Mouse (Mus musculus) heart, postnatal 14 days (tissue): ENCODE results near the gene Ypel2. TPM values are rescaled to one million over a fixed set of nuclear protein-coding genes. Genes with fewer than 3 reads are reported as not detected.

Source experiments
- DNase-seq, 2 experiments: peaks; one replicate each; pipeline ENCODE4 v3.0.0; 2021 to 2022
- intact Hi-C: fragments of 180-260 bp; cut with DNase I; formaldehyde crosslinking; loops from one replicate; pipeline ENCODE4 v1.15.1; 2025
- total RNA-seq, 2 experiments: library from RNA; stranded (reverse); gene quantifications; 2 replicates each; pipeline ENCODE4 v1.2.3; 2021

Gene Ypel2
- total RNA-seq, 2 experiments from 2014 or later, result 24.7 to 24.8 TPM

DNA sequence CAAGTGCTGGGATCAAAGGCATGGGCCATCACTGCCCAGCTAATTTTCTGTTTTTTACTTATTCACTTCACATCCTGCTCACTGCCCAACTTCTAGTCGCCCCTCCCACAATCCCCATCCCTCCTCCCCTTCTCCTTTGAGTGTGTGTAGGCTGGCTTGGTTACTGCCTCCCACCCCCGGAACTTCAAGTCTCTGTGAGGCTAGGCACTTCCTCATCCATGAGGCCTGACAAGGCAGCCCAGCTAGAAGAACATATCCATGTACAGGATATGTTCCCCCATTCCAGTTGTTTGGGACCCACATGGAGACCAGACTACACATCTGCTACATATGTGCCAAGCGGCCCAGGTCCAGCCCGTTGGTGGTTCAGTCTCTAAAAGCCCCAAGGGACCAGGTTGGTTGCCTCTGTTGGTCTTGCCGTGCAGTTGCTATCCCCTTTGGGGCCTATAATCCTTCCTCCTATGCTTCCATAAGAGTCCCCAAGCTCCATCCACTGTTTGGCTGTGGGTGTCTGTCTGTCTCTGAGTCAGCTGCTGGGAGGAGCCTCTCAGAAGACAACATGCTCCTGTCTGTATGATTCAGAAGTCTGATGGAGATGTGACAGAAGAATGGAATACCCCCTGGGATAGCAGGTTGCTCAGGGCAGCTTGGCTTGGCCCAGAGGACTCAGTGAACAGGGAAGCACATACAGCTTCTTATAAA, 85.5 kb downstream of the Ypel2 start:
- intact Hi-C loops, result no loop called here
- no peak for DNase-seq

- intact Hi-C loops, result no loop called here
- DNase-seq, result no peak
Measured at GRCm38 (mm10) chr11:86906767-86907662, 86.5 kb downstream of the Ypel2 start.

- intact Hi-C loops, result no loop called here
Measured at GRCm38 (mm10) chr11:86906257-86906656, 87.2 kb downstream of the Ypel2 start.

GRCm38 (mm10) chr11:86905261-86905660, 88.2 kb downstream of the Ypel2 start:
- DNase-seq, result no peak
- intact Hi-C loops, result no loop called here

More at GRCm38 (mm10) chr11:86906257-86906656, 87.2 kb downstream of the Ypel2 start:
- DNase-seq, result no peak

- intact Hi-C loops, result no loop called here
- DNase-seq, result no peak
Measured at GRCm38 (mm10) chr11:86904706-86905105, 88.8 kb downstream of the Ypel2 start.

DNA sequence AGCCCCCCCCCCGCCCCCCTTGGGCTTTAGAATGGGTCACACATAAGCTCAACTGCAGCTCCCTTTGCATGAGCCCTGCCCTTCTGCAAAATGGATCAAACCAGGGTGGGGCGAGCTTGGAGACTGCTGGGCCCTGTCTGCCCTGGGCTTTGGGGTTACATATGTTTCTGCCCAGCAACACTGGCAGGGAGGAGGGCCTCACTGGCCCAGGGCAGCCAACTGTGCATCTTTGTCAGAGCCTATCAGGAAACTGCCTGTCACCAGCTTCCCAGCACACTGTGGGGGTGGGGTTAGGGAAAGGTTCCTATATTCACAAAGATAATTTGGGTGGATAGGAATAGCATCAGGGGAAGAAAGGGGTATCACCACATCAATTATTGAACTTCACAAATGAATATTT, 95.1 kb downstream of the Ypel2 start:
- DNase-seq, result no peak
- intact Hi-C loops, result loop anchor here (10.0 kb wide), 1 partner anchor 96 kb away; the partner anchor contains the start of gene Ypel2

DNA sequence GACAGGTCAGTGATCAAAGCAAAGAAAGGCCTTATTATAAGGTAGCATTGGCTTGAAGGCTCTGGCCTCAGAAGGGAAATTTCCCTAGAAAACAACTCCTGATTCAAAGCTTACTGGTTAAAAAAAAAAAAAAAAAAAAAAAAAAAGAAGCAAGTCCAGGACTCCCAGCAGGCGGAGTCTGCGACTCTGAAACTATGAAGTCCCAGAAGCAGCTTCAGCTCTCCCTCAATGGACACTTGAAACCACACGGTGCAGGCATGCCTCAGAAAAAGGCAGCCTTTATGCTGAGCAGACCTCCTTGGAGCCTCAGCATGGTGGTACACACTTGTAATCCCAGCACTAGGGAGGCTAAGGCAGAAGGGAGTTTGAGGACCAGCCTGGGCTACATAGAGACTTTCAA, 97.9 kb downstream of the Ypel2 start:
- peak in 1 of 2 experiments; percentile 22 for DNase-seq
- intact Hi-C loops, result loop anchor here (10.0 kb wide), 1 partner anchor 99 kb away; the partner anchor contains the start of gene Ypel2

DNA sequence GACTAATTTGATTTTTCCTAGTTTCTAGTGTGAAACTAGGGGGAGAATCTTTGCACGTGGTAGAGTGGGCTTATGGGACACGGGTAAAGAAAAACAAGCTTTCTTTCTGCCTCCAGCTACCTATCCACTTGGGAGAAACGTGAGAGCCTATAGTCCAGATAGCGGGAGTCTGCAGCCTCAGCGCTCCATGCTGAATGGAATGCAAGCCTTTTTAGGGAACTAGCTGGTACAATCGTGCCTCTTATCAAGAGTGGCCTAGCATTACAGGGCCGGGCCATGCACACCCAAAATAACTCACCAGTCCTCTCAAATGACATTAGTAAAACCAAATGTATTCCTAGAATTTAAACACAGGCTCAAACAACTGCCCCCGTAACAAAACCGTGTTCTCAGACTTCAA, 98.4 kb downstream of the Ypel2 start:
- intact Hi-C loops, result loop anchor here (10.0 kb wide), 1 partner anchor 100 kb away; the partner anchor contains the start of gene Ypel2
- peak in 1 of 2 experiments; percentile 29 for DNase-seq

DNA sequence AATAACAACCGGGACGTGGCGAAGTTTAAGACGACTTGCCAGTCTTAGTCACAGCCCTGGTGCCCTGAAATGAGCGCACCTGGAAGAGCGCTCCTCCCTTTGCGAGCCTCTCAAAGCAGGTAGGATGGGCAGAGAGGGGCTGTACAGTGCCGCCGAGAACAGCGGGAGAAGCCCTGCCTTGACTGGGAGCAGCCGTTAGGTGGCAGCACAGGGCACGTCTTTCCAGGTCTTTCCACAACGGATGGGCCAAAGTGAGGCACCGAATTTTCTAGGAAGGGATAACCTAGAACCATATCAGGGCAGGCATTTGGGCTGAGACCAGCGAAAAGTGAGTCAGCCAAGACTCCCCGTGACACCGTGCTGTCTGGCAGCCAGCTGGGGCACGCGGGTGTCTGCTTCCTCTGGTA, 99.3 kb downstream of the Ypel2 start:
- intact Hi-C loops, result loop anchor here (10.0 kb wide), 1 partner anchor 101 kb away; the partner anchor contains the start of gene Ypel2
- DNase-seq, result peak; percentile 88 to 92

DNA sequence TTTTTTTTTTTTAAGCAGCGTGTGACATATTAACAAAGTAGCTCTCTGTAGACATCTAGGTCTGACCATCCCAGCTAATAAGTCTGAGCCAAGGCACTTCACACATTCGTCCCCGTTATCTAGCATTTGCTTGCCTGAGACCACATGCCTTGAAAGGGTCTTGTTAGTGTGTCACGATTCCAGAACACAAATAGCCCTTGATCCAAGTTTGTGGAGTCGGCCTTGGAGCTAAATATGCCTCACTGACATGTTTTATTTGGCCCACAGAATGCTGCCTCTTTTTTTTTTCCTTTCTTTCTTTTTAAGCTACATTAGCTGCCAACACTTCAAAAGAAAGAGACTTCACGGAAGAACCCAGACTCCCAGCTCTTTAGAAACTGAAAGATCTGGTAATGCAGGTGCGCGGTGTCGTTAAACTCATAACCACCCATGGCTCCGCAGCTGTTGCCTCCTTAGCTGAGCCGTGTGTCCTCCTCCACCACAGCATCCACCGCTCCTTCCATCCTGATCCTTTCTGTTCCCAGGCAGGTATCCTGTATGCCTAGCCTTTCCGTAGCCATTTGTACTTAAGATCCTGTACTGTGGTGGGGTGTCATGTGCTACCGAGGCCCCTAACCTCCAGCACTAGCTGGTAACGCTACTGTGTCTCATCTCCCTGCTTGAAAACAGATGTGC, 100.4 kb downstream of the Ypel2 start:
- no peak for DNase-seq

More for the DNA sequence above, 100.4 kb downstream of the Ypel2 start:
- intact Hi-C loops, result loop anchor here (10.0 kb wide), 1 partner anchor 102 kb away; the partner anchor contains the start of gene Ypel2

Other genes with a start within 250 kb of the Ypel2 start
- gene Cltc, start 236.1 kb downstream of the Ypel2 start, total RNA-seq, result 100 to 1,000 TPM; 159 to 171 TPM
- gene Dhx40, start 186.0 kb downstream of the Ypel2 start, total RNA-seq, result 10 to 100 TPM; 15.1 to 18.0 TPM
- gene Gdpd1, start 80.4 kb upstream of the Ypel2 start, total RNA-seq, result 10 to 100 TPM; 11.3 to 12.0 TPM
- gene Smg8, start 93.1 kb upstream of the Ypel2 start, total RNA-seq, result 1 to 10 TPM; 8.9 to 9.2 TPM
- gene Prr11, start 115.0 kb upstream of the Ypel2 start, total RNA-seq, result 1 to 10 TPM; 1.7 to 2.4 TPM
- 10 to 100 TPM; 13.9 to 16.6 TPM for gene Ska2, start 115.5 kb upstream of the Ypel2 start, total RNA-seq
- gene Trim37, start 133.4 kb upstream of the Ypel2 start, total RNA-seq, result 1 to 10 TPM; 6.1 to 9.2 TPM